Mouse (Mus musculus): ENCODE data around the gene Tbx21. TPM values are rescaled to one million over a fixed set of nuclear protein-coding genes. Genes with fewer than 3 reads are reported as not detected.

Tbx21 gene
- polyA plus RNA-seq, 1 experiment from 2014 or later, result not detected

GRCm38 (mm10) chr11:97083401-97084140 lies 31.6 kb downstream of the Tbx21 start:
- DNase-seq (peak; percentile 7), ATAC-seq (ENCODE audit: insufficient read depth) (no peak; the same call in 1 of the 2 replicates)
- WGBS, result 13% methylated on average over 22 of the region's 22 CpGs
- H3K4me2 ChIP-seq, result peak overlapping the region; percentile 36
- TF ChIP-seq CTCF (IDR thresholded peaks at IDR 0.05; ENCODE audit: low read depth), result no peak
- peaks cover 8% of the 10 kb centered on the region; the same call in 1 of the 2 replicates for H3K4me1 ChIP-seq (ENCODE audit: insufficient read depth)
- H3K27me3 ChIP-seq (ENCODE audit: insufficient read depth, low read length), result no peaks in the 10 kb centered on the region
- H3K9me3 ChIP-seq (ENCODE audit: low read depth, low read length), result no peaks in the 10 kb centered on the region
- no peak overlapping the region for H3K4me3 ChIP-seq (ENCODE audit: low read depth, low read length)
- H3K36me3 ChIP-seq (ENCODE audit: insufficient read depth), result no peaks in the 10 kb centered on the region
- H3K9ac ChIP-seq, result no peak overlapping the region
- H3K27ac ChIP-seq (ENCODE audit: low read depth), result no peak overlapping the region

GRCm38 (mm10) chr11:97082977-97083376 lies 32.2 kb downstream of the Tbx21 start:
- WGBS, result 31% methylated on average over 11 of the region's 11 CpGs
- peak; percentile 75 for DNase-seq

GRCm38 (mm10) chr11:97080291-97080690 lies 34.8 kb downstream of the Tbx21 start:
- no peak for TF ChIP-seq CTCF (IDR thresholded peaks at IDR 0.05; ENCODE audit: low read depth)
- Histone ChIP-seq H3K9ac (no peak overlapping the region), H3K27me3 (ENCODE audit: insufficient read depth, low read length) (no peaks in the 10 kb centered on the region), H3K36me3 (ENCODE audit: insufficient read depth) (no peaks in the 10 kb centered on the region), H3K9me3 (ENCODE audit: low read depth, low read length) (no peaks in the 10 kb centered on the region), H3K4me2 (no peak overlapping the region), H3K4me3 (ENCODE audit: low read depth, low read length) (no peak overlapping the region), H3K27ac (ENCODE audit: low read depth) (no peak overlapping the region), H3K4me1 (ENCODE audit: insufficient read depth) (peaks cover 8% of the 10 kb centered on the region; the same call in 1 of the 2 replicates)
- DNase-seq, result no peak
- ATAC-seq (ENCODE audit: insufficient read depth), result no peak
- 14% methylated on average over 9 of the region's 9 CpGs for WGBS

More at GRCm38 (mm10) chr11:97082977-97083376, 32.2 kb downstream of the Tbx21 start:
- H3K9me3 ChIP-seq (ENCODE audit: low read depth, low read length), result no peaks in the 10 kb centered on the region
- peak; percentile 69 for TF ChIP-seq CTCF (IDR thresholded peaks at IDR 0.05; ENCODE audit: low read depth)
- no peak overlapping the region for H3K4me3 ChIP-seq (ENCODE audit: low read depth, low read length)
- H3K27me3 ChIP-seq (ENCODE audit: insufficient read depth, low read length), result no peaks in the 10 kb centered on the region
- peaks cover 8% of the 10 kb centered on the region; the same call in 1 of the 2 replicates for H3K4me1 ChIP-seq (ENCODE audit: insufficient read depth)
- no peak overlapping the region for H3K9ac ChIP-seq
- no peaks in the 10 kb centered on the region for H3K36me3 ChIP-seq (ENCODE audit: insufficient read depth)
- no peak overlapping the region for H3K27ac ChIP-seq (ENCODE audit: low read depth)
- no peak for ATAC-seq (ENCODE audit: insufficient read depth)
- H3K4me2 ChIP-seq, result peak overlapping the region; percentile 36

GRCm38 (mm10) chr11:97078751-97079150 lies 36.4 kb downstream of the Tbx21 start:
- no peaks in the 10 kb centered on the region for H3K36me3 ChIP-seq (ENCODE audit: insufficient read depth)
- no peak overlapping the region for H3K27ac ChIP-seq (ENCODE audit: low read depth)
- no peaks in the 10 kb centered on the region for H3K9me3 ChIP-seq (ENCODE audit: low read depth, low read length)
- H3K27me3 ChIP-seq (ENCODE audit: insufficient read depth, low read length), result no peaks in the 10 kb centered on the region
- no peak overlapping the region for H3K4me2 ChIP-seq
- H3K4me1 ChIP-seq (ENCODE audit: insufficient read depth), result peaks cover 8% of the 10 kb centered on the region; the same call in 1 of the 2 replicates
- no peak for TF ChIP-seq CTCF (IDR thresholded peaks at IDR 0.05; ENCODE audit: low read depth)
- DNase-seq, result peak; percentile 84
- no peak overlapping the region for H3K9ac ChIP-seq
- no peak overlapping the region for H3K4me3 ChIP-seq (ENCODE audit: low read depth, low read length)
- 46% methylated on average over 4 of the region's 4 CpGs for WGBS
- no peak for ATAC-seq (ENCODE audit: insufficient read depth)

GRCm38 (mm10) chr11:97074235-97074634 lies 40.9 kb downstream of the Tbx21 start:
- Histone ChIP-seq H3K4me1 (ENCODE audit: insufficient read depth) (no peaks in the 10 kb centered on the region), H3K27ac (ENCODE audit: low read depth) (no peak overlapping the region), H3K4me3 (ENCODE audit: low read depth, low read length) (no peak overlapping the region), H3K9me3 (ENCODE audit: low read depth, low read length) (no peaks in the 10 kb centered on the region), H3K4me2 (no peak overlapping the region), H3K36me3 (ENCODE audit: insufficient read depth) (no peaks in the 10 kb centered on the region), H3K9ac (no peak overlapping the region), H3K27me3 (ENCODE audit: insufficient read depth, low read length) (no peaks in the 10 kb centered on the region)
- ATAC-seq (ENCODE audit: insufficient read depth), result peak; percentile 66; the same call in 1 of the 2 replicates
- DNase-seq, result peak; percentile 81
- WGBS, result 29% methylated on average over 8 of the region's 8 CpGs
- TF ChIP-seq CTCF (IDR thresholded peaks at IDR 0.05; ENCODE audit: low read depth), result no peak

GRCm38 (mm10) chr11:97072533-97072932 lies 42.6 kb downstream of the Tbx21 start:
- H3K36me3 ChIP-seq (ENCODE audit: insufficient read depth), result peaks cover 6% of the 10 kb centered on the region
- no peak overlapping the region for H3K4me3 ChIP-seq (ENCODE audit: low read depth, low read length)
- H3K4me2 ChIP-seq, result no peak overlapping the region
- no peaks in the 10 kb centered on the region for H3K4me1 ChIP-seq (ENCODE audit: insufficient read depth)
- TF ChIP-seq CTCF (IDR thresholded peaks at IDR 0.05; ENCODE audit: low read depth), result peak; percentile 86
- no peak overlapping the region for H3K27ac ChIP-seq (ENCODE audit: low read depth)
- WGBS, result 28% methylated on average over 3 of the region's 3 CpGs
- no peaks in the 10 kb centered on the region for H3K27me3 ChIP-seq (ENCODE audit: insufficient read depth, low read length)
- no peak overlapping the region for H3K9ac ChIP-seq
- peak; percentile 90 for DNase-seq
- peak; percentile 49; the same call in 1 of the 2 replicates for ATAC-seq (ENCODE audit: insufficient read depth)
- no peaks in the 10 kb centered on the region for H3K9me3 ChIP-seq (ENCODE audit: low read depth, low read length)

GRCm38 (mm10) chr11:97071129-97071528 lies 44.0 kb downstream of the Tbx21 start:
- 46% methylated on average over 1 of the region's 1 CpGs for WGBS
- H3K9ac ChIP-seq, result no peak overlapping the region
- no peak overlapping the region for H3K4me2 ChIP-seq
- no peak overlapping the region for H3K4me3 ChIP-seq (ENCODE audit: low read depth, low read length)
- H3K27ac ChIP-seq (ENCODE audit: low read depth), result no peak overlapping the region
- TF ChIP-seq CTCF (IDR thresholded peaks at IDR 0.05; ENCODE audit: low read depth), result no peak
- peaks cover 12% of the 10 kb centered on the region for H3K36me3 ChIP-seq (ENCODE audit: insufficient read depth)
- H3K4me1 ChIP-seq (ENCODE audit: insufficient read depth), result no peaks in the 10 kb centered on the region
- H3K9me3 ChIP-seq (ENCODE audit: low read depth, low read length), result no peaks in the 10 kb centered on the region
- no peaks in the 10 kb centered on the region for H3K27me3 ChIP-seq (ENCODE audit: insufficient read depth, low read length)
- ATAC-seq (ENCODE audit: insufficient read depth) (no peak), DNase-seq (no peak)
